In genomic region chr1:166385431-166385830, GRCm38 (mm10) we compare ENCODE assay signal across 26 mouse cellular contexts. TPM values are rescaled to one million over a fixed set of nuclear protein-coding genes. Genes with fewer than 3 reads are reported as not detected.
DNase-seq lines count a peak whose midpoint lies in the region; ATAC-seq lines count a peak whose summit lies in the region.
"Had no signal": no experiment of that assay in that cellular context is flagged by ENCODE, and none has a peak within 500 bp of the region (broad histone marks: within the 10 kb centered on the region; RNA-seq: fewer than 3 reads in every experiment).

No protein-coding gene starts in this region.

- H3K4me3 ChIP-seq in forebrain, embryonic 15.5 days = no peak overlapping the region
- H3K4me3 ChIP-seq in forebrain, embryonic 13.5 days = no peak overlapping the region
- no peak overlapping the region for H3K4me3 ChIP-seq in midbrain, embryonic 10.5 days
- no peak overlapping the region for H3K4me3 ChIP-seq in midbrain, embryonic 14.5 days (replicated peaks; ENCODE audit: low read depth, low read length)
- H3K4me3 ChIP-seq in forebrain, embryonic 16.5 days (replicated peaks; ENCODE audit: low read length) = no peak overlapping the region
- H3K4me3 ChIP-seq: erythroblast, embryonic 14.5 days; heart, embryonic 13.5 days; hindbrain, embryonic 15.5 days; kidney, embryonic 15.5 days; limb, embryonic 13.5 days; lung, embryonic 15.5 days; myocyte; neural tube, embryonic 13.5 days had no signal

- WGBS in forebrain, embryonic 15.5 days = 74% methylated on average over 5 of the region's 5 CpGs
- 75% methylated on average over 5 of the region's 5 CpGs for WGBS in forebrain, embryonic 13.5 days
- WGBS in midbrain, embryonic 10.5 days = 88% methylated on average over 5 of the region's 5 CpGs
- 87% methylated on average over 5 of the region's 5 CpGs for WGBS in midbrain, embryonic 14.5 days
- 72% methylated on average over 5 of the region's 5 CpGs for WGBS in forebrain, embryonic 16.5 days

- H3K9ac ChIP-seq in forebrain, embryonic 15.5 days (replicated peaks) = no peak overlapping the region
- H3K9ac ChIP-seq in forebrain, embryonic 13.5 days = no peak overlapping the region
- H3K9ac ChIP-seq in midbrain, embryonic 14.5 days (replicated peaks; ENCODE audit: low read length) = no peak overlapping the region
- H3K9ac ChIP-seq in forebrain, embryonic 16.5 days (replicated peaks; ENCODE audit: low read depth, low read length) = no peak overlapping the region
- H3K9ac ChIP-seq: heart, embryonic 13.5 days; hindbrain, embryonic 15.5 days; kidney, embryonic 15.5 days; limb, embryonic 13.5 days; lung, embryonic 15.5 days; neural tube, embryonic 13.5 days had no signal

- H3K4me2 ChIP-seq in forebrain, embryonic 15.5 days (replicated peaks) = no peak overlapping the region
- no peak overlapping the region for H3K4me2 ChIP-seq in forebrain, embryonic 13.5 days
- no peak overlapping the region for H3K4me2 ChIP-seq in midbrain, embryonic 14.5 days (ENCODE audit: low read length)
- H3K4me2 ChIP-seq in forebrain, embryonic 16.5 days (ENCODE audit: low read length) = no peak overlapping the region
- H3K4me2 ChIP-seq: heart, embryonic 13.5 days; hindbrain, embryonic 15.5 days; kidney, embryonic 15.5 days; limb, embryonic 13.5 days; liver, embryonic 11.5 days; lung, embryonic 15.5 days; midbrain, embryonic 11.5 days; neural tube, embryonic 13.5 days had no signal

- H3K9me3 ChIP-seq in forebrain, embryonic 15.5 days = no peaks in the 10 kb centered on the region
- H3K9me3 ChIP-seq in forebrain, embryonic 13.5 days (replicated peaks) = no peaks in the 10 kb centered on the region
- no peaks in the 10 kb centered on the region for H3K9me3 ChIP-seq in midbrain, embryonic 10.5 days (replicated peaks)
- H3K9me3 ChIP-seq in midbrain, embryonic 14.5 days (ENCODE audit: control insufficient read depth, low read length) = no peaks in the 10 kb centered on the region
- H3K9me3 ChIP-seq in forebrain, embryonic 16.5 days (ENCODE audit: control insufficient read depth, low read length) = no peaks in the 10 kb centered on the region
- H3K9me3 ChIP-seq: heart, embryonic 13.5 days; hindbrain, embryonic 15.5 days; kidney, embryonic 15.5 days; limb, embryonic 13.5 days; lung, embryonic 15.5 days; neural tube, embryonic 13.5 days had no signal

- DNase-seq in layer of hippocampus, adult 18-20 months (ENCODE audit: low spot score in 2 of 2) = peak; percentile 42 to 67
- no peak for DNase-seq in layer of hippocampus, postnatal 25 days (ENCODE audit: extremely low spot score in 1 of 2, low spot score in 1 of 2)
- DNase-seq in midbrain, embryonic 10.5 days (ENCODE audit: low spot score) = peak; percentile 9
- DNase-seq in midbrain, embryonic 14.5 days = no peak
- no peak for DNase-seq in ovary, postnatal 10 days (ENCODE audit: low spot score)
- DNase-seq: adrenal gland, postnatal 14 days; cerebellum, postnatal 14 days; gastrocnemius, postnatal 10 days; heart, postnatal 10 days; kidney, adult 18-20 months; kidney, postnatal 25 days; thymus, postnatal 4 days had no signal

- ATAC-seq in forebrain, embryonic 15.5 days (replicated peaks) = 0 out of 2 replicates have a peak, but pooled peaks have one; percentile 7
- no peak for ATAC-seq in forebrain, embryonic 13.5 days
- ATAC-seq in midbrain, embryonic 14.5 days (ENCODE audit: low FRiP score, low TSS enrichment) = no peak
- ATAC-seq in forebrain, embryonic 16.5 days = peak; percentile 19; the same call in 1 of the 2 replicates
- ATAC-seq: CD4-positive, CD25-positive, alpha-beta regulatory T cell, adult 4 months had no signal

- H3K36me3 ChIP-seq in forebrain, embryonic 15.5 days = peaks cover 70% of the 10 kb centered on the region
- H3K36me3 ChIP-seq in forebrain, embryonic 13.5 days (ENCODE audit: poor library complexity, severe bottlenecking) = peaks cover 80% of the 10 kb centered on the region
- peaks cover 90% of the 10 kb centered on the region for H3K36me3 ChIP-seq in midbrain, embryonic 10.5 days
- H3K36me3 ChIP-seq in midbrain, embryonic 14.5 days (ENCODE audit: control insufficient read depth, insufficient read depth, low read length) = peaks cover 83% of the 10 kb centered on the region
- H3K36me3 ChIP-seq in forebrain, embryonic 16.5 days (ENCODE audit: control insufficient read depth, insufficient read depth) = peaks cover 27% of the 10 kb centered on the region

- peak overlapping the region; percentile 21; the same call in 1 of the 2 replicates for H3K27ac ChIP-seq in forebrain, embryonic 15.5 days (replicated peaks)
- H3K27ac ChIP-seq in forebrain, embryonic 13.5 days = no peak overlapping the region
- no peak overlapping the region for H3K27ac ChIP-seq in midbrain, embryonic 10.5 days (replicated peaks)
- H3K27ac ChIP-seq in midbrain, embryonic 14.5 days (replicated peaks; ENCODE audit: low read depth, low read length) = no peak overlapping the region
- H3K27ac ChIP-seq in forebrain, embryonic 16.5 days (ENCODE audit: low read length) = no peak overlapping the region
- H3K27ac ChIP-seq: heart, embryonic 13.5 days; hindbrain, embryonic 15.5 days; kidney, embryonic 15.5 days; limb, embryonic 13.5 days; lung, embryonic 15.5 days; neural tube, embryonic 13.5 days had no signal

- no peaks in the 10 kb centered on the region for H3K27me3 ChIP-seq in forebrain, embryonic 15.5 days
- no peaks in the 10 kb centered on the region for H3K27me3 ChIP-seq in forebrain, embryonic 13.5 days
- no peaks in the 10 kb centered on the region for H3K27me3 ChIP-seq in midbrain, embryonic 10.5 days (ENCODE audit: low read depth, poor library complexity, severe bottlenecking)
- no peaks in the 10 kb centered on the region for H3K27me3 ChIP-seq in midbrain, embryonic 14.5 days (ENCODE audit: control insufficient read depth, insufficient read depth, low read length)
- no peaks in the 10 kb centered on the region for H3K27me3 ChIP-seq in forebrain, embryonic 16.5 days (replicated peaks; ENCODE audit: control insufficient read depth, insufficient read depth, low read length)
- H3K27me3 ChIP-seq: heart, embryonic 13.5 days; hindbrain, embryonic 15.5 days; kidney, embryonic 15.5 days; limb, embryonic 13.5 days; lung, embryonic 15.5 days; neural tube, embryonic 13.5 days had no signal

- peaks cover 15% of the 10 kb centered on the region for H3K4me1 ChIP-seq in forebrain, embryonic 15.5 days
- peaks cover 16% of the 10 kb centered on the region for H3K4me1 ChIP-seq in forebrain, embryonic 13.5 days
- H3K4me1 ChIP-seq in midbrain, embryonic 10.5 days = peaks cover 15% of the 10 kb centered on the region
- peaks cover 14% of the 10 kb centered on the region for H3K4me1 ChIP-seq in midbrain, embryonic 14.5 days (ENCODE audit: control insufficient read depth, insufficient read depth, low read length)
- H3K4me1 ChIP-seq in forebrain, embryonic 16.5 days (replicated peaks; ENCODE audit: control insufficient read depth, insufficient read depth, low read length) = peaks cover 18% of the 10 kb centered on the region

RNA-seq across cellular contexts. Expression of gene Tada1, which starts 6.5 kb away (rescaled TPM):
- polyA plus RNA-seq in forebrain, embryonic 15.5 days (2015; fragmentation: Nextera tagmentation; extraction: Ambion mirVana) = 94.6 and 101 TPM in 2 replicates
- 80.8 and 84.6 TPM in 2 replicates for polyA plus RNA-seq in forebrain, embryonic 13.5 days (2015; fragmentation: Nextera tagmentation; extraction: Ambion mirVana)
- 10 to 100 TPM; 36.6 to 36.9 TPM for total RNA-seq in layer of hippocampus, adult 18-20 months (2021)
- 10 to 100 TPM; 36.0 to 36.8 TPM for total RNA-seq in layer of hippocampus, postnatal 25 days (2021)
- polyA plus RNA-seq in midbrain, embryonic 10.5 days (2016; fragmentation: Nextera tagmentation; extraction: Ambion mirVana) = 70.2 and 70.3 TPM in 2 replicates
- 94.3 and 99.7 TPM in 2 replicates for polyA plus RNA-seq in midbrain, embryonic 14.5 days (2014; fragmentation: Nextera tagmentation; extraction: Ambion mirVana)
- 106 and 112 TPM in 2 replicates for polyA plus RNA-seq in forebrain, embryonic 16.5 days (2015; fragmentation: Nextera tagmentation; extraction: Ambion mirVana)

RNA-seq across cellular contexts. Expression of gene Pogk, which starts 24.2 kb away (rescaled TPM):
- 41.1 and 42.0 TPM in 2 replicates for polyA plus RNA-seq in forebrain, embryonic 15.5 days (2015; fragmentation: Nextera tagmentation; extraction: Ambion mirVana)
- 33.4 and 37.6 TPM in 2 replicates for polyA plus RNA-seq in forebrain, embryonic 13.5 days (2015; fragmentation: Nextera tagmentation; extraction: Ambion mirVana)
- total RNA-seq in layer of hippocampus, adult 18-20 months (2021) = 10 to 100 TPM; 34.9 to 36.0 TPM
- 10 to 100 TPM; 28.2 to 31.9 TPM for total RNA-seq in layer of hippocampus, postnatal 25 days (2021)
- 26.1 and 37.7 TPM in 2 replicates for polyA plus RNA-seq in midbrain, embryonic 10.5 days (2016; fragmentation: Nextera tagmentation; extraction: Ambion mirVana)
- 32.2 and 49.0 TPM in 2 replicates for polyA plus RNA-seq in midbrain, embryonic 14.5 days (2014; fragmentation: Nextera tagmentation; extraction: Ambion mirVana)
- polyA plus RNA-seq in forebrain, embryonic 16.5 days (2015; fragmentation: Nextera tagmentation; extraction: Ambion mirVana) = 45.3 and 48.1 TPM in 2 replicates

Comparison
In these comparisons a context has a peak if more than half of its experiments do, and no peak if none do; other contexts are left out.
1. ATAC-seq: peak in forebrain, embryonic 15.5 days (single experiment) and forebrain, embryonic 16.5 days (single experiment); none in forebrain, embryonic 13.5 days (single experiment) and midbrain, embryonic 14.5 days (single experiment).
2. DNase-seq: peak in layer of hippocampus, adult 18-20 months (2 of 2) and midbrain, embryonic 10.5 days (single experiment); none in layer of hippocampus, postnatal 25 days (0 of 2), midbrain, embryonic 14.5 days (single experiment) and ovary, postnatal 10 days (single experiment).